Mouse (Mus musculus) mesoderm, embryonic 11.5 days (tissue): ENCODE measurements at regions not wholly inside any gene's neighbourhood (a gene's known extent, or its start where the extent isn't known, plus 50 kb on each side); places are given as distances from the start of the nearest gene placed in this dataset.
"Not testable (repeated sequence)": the region's sequence is repeated elsewhere in the genome, so short reads cannot be mapped to it uniquely, and the experiment has no call there.

Experiments
- DNase-seq: peaks from one replicate; pipeline ENCODE4 v3.0.0-alpha.2; 2012; ENCODE audit warnings: low read depth, low spot score

- no peak for DNase-seq
Measured at GRCm38 (mm10) chr7:39727935-39728557, 210.5 kb downstream of the Zfp619 start.

GRCm38 (mm10) chr7:39728930-39729329 lies 211.4 kb downstream of the Zfp619 start:
- no peak for DNase-seq

GRCm38 (mm10) chr7:39729723-39730122 lies 212.2 kb downstream of the Zfp619 start:
- peak; percentile 23 for DNase-seq

GRCm38 (mm10) chr7:39732790-39733189 lies 215.2 kb downstream of the Zfp619 start:
- no peak for DNase-seq

GRCm38 (mm10) chr7:39748395-39748794 lies 230.8 kb downstream of the Zfp619 start:
- DNase-seq, result not testable (repeated sequence)

GRCm38 (mm10) chr7:39750448-39750847 lies 232.9 kb downstream of the Zfp619 start:
- DNase-seq, result no peak

GRCm38 (mm10) chr7:39764366-39764765 lies 246.8 kb downstream of the Zfp619 start:
- DNase-seq, result no peak

- DNase-seq, result no peak
Measured at GRCm38 (mm10) chr7:39765094-39765493, 247.5 kb downstream of the Zfp619 start.

GRCm38 (mm10) chr7:39773291-39773690 lies 255.7 kb downstream of the Zfp619 start:
- no peak for DNase-seq

- no peak for DNase-seq
Measured at GRCm38 (mm10) chr7:39789321-39789720, 271.8 kb downstream of the Zfp619 start.

- no peak for DNase-seq
Measured at GRCm38 (mm10) chr7:39789880-39790279, 272.3 kb downstream of the Zfp619 start.

GRCm38 (mm10) chr7:39794751-39795150 lies 277.2 kb downstream of the Zfp619 start:
- DNase-seq, result no peak

GRCm38 (mm10) chr7:39804276-39804675 lies 286.7 kb downstream of the Zfp619 start:
- no peak for DNase-seq

- no peak for DNase-seq
Measured at GRCm38 (mm10) chr7:39818036-39818435, 300.5 kb downstream of the Zfp619 start.

- DNase-seq, result no peak
Measured at GRCm38 (mm10) chr7:39822550-39823178, 305.1 kb downstream of the Zfp619 start.

GRCm38 (mm10) chr7:39828378-39828777 lies 310.8 kb downstream of the Zfp619 start:
- no peak for DNase-seq

GRCm38 (mm10) chr7:39830831-39831230 lies 313.3 kb downstream of the Zfp619 start:
- no peak for DNase-seq

GRCm38 (mm10) chr7:39841988-39842387 lies 324.4 kb downstream of the Zfp619 start:
- no peak for DNase-seq

- DNase-seq, result peak; percentile 71
Measured at GRCm38 (mm10) chr7:39847914-39848782, 330.6 kb downstream of the Zfp619 start.

- no peak for DNase-seq
Measured at GRCm38 (mm10) chr7:39857301-39857700, 339.7 kb downstream of the Zfp619 start.

- peak; percentile 7 for DNase-seq
Measured at GRCm38 (mm10) chr7:39862835-39863234, 345.3 kb downstream of the Zfp619 start.

- DNase-seq, result no peak
Measured at GRCm38 (mm10) chr7:39864130-39864529, 346.6 kb downstream of the Zfp619 start.
